Mouse (Mus musculus) myocyte (in vitro differentiated cells): ENCODE results near the gene Akt1.

Experiments
- CEBPB ChIP-seq: IDR thresholded peaks from 2 replicates; pipeline ENCODE4 v1.6.1; 2011; ENCODE audit warnings: mild to moderate bottlenecking, moderate library complexity; ENCODE audit not compliant: poor library complexity, insufficient read depth, severe bottlenecking
- E2F4 ChIP-seq: IDR thresholded peaks from one replicate; pipeline ENCODE4 v1.6.1; 2011; ENCODE audit warnings: mild to moderate bottlenecking, control low read depth, moderate library complexity; ENCODE audit not compliant: insufficient read depth
- POLR2A ChIP-seq: IDR thresholded peaks from one replicate; pipeline ENCODE4 v1.6.1; 2011; ENCODE audit warnings: low read depth, mild to moderate bottlenecking, control low read depth, moderate library complexity; ENCODE audit not compliant: insufficient read length
- TCF12 ChIP-seq: IDR thresholded peaks from one replicate; pipeline ENCODE4 v1.6.1; 2011; ENCODE audit warnings: mild to moderate bottlenecking, control low read depth; ENCODE audit not compliant: poor library complexity, insufficient read depth, severe bottlenecking

DNA sequence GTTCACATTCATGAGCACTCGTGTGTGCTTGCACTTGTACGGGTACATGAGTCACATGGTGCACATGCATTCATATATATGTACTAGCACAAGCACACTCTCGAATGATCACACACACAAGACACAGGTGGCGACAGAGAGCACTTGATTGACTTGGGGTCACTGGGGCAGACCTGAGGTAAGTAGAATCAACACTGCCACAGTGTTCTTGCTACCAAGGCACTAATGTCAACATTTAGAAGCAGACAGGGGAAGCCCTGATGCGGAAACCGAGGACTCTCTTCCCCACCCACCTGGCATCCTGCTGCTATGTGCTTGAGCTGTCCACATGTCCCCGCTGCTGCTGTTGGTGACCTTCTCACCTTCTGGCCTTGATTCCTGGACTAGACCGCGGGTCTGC, 41.0 kb downstream of the Akt1 start:
- no peak for TF ChIP-seq POLR2A
- no peak for TF ChIP-seq TCF12
- no peak for TF ChIP-seq E2F4
- TF ChIP-seq CEBPB: no peak
